In genomic region chr8:70657739-70658138, GRCm38 (mm10) we compare ENCODE assay signal across 10 mouse cellular contexts. TPM values are rescaled to one million over a fixed set of nuclear protein-coding genes. Genes with fewer than 3 reads are reported as not detected.
DNase-seq lines count a peak whose midpoint lies in the region; ATAC-seq and TF ChIP-seq lines count a peak whose summit lies in the region.
"Had no signal": no experiment of that assay in that cellular context is flagged by ENCODE, and none has a peak within 500 bp of the region (broad histone marks: within the 10 kb centered on the region; RNA-seq: fewer than 3 reads in every experiment).

No protein-coding gene starts in this region.

- H3K27ac ChIP-seq in heart, postnatal 0 days (ENCODE audit: low read depth): no peak overlapping the region
- no peak overlapping the region for H3K27ac ChIP-seq in embryonic facial prominence, embryonic 12.5 days
- no peak overlapping the region for H3K27ac ChIP-seq in intestine, embryonic 15.5 days
- peak overlapping the region; percentile 18; the same call in 1 of the 2 replicates for H3K27ac ChIP-seq in midbrain, postnatal 0 days (ENCODE audit: low read depth, low read length)

- TF ChIP-seq EP300 in heart, postnatal 0 days (IDR thresholded peaks at IDR 0.05; ENCODE audit: low read depth): no peak

- ATAC-seq in heart, postnatal 0 days (ENCODE audit: insufficient read depth, low read depth): no peak
- ATAC-seq in embryonic facial prominence, embryonic 12.5 days (ENCODE audit: insufficient number of reproducible peaks, insufficient read depth, low FRiP score, low TSS enrichment): no peak
- no peak for ATAC-seq in intestine, embryonic 15.5 days
- no peak for ATAC-seq in midbrain, postnatal 0 days (ENCODE audit: low FRiP score)

- no peaks in the 10 kb centered on the region for H3K27me3 ChIP-seq in heart, postnatal 0 days (ENCODE audit: control insufficient read depth, insufficient read depth, low read length)
- H3K27me3 ChIP-seq in embryonic facial prominence, embryonic 12.5 days: no peaks in the 10 kb centered on the region
- H3K27me3 ChIP-seq in intestine, embryonic 15.5 days (replicated peaks): no peaks in the 10 kb centered on the region
- H3K27me3 ChIP-seq in midbrain, postnatal 0 days (ENCODE audit: insufficient read depth, low read length): no peaks in the 10 kb centered on the region

- TF ChIP-seq CTCF in heart, postnatal 0 days (IDR thresholded peaks at IDR 0.05; ENCODE audit: low read depth): no peak
- TF ChIP-seq CTCF in midbrain, postnatal 0 days (IDR thresholded peaks at IDR 0.05): no peak

- peaks cover 37% of the 10 kb centered on the region for H3K36me3 ChIP-seq in heart, postnatal 0 days (replicated peaks; ENCODE audit: control insufficient read depth, insufficient read depth, low read length)
- peaks cover 32% of the 10 kb centered on the region for H3K36me3 ChIP-seq in embryonic facial prominence, embryonic 12.5 days
- peaks cover 3% of the 10 kb centered on the region; the same call in 1 of the 2 replicates for H3K36me3 ChIP-seq in intestine, embryonic 15.5 days
- H3K36me3 ChIP-seq in midbrain, postnatal 0 days (ENCODE audit: insufficient read depth, low read length): peaks cover 12% of the 10 kb centered on the region; the same call in 1 of the 2 replicates

- no peaks in the 10 kb centered on the region for H3K9me3 ChIP-seq in heart, postnatal 0 days (replicated peaks; ENCODE audit: control insufficient read depth, low read length)
- H3K9me3 ChIP-seq in embryonic facial prominence, embryonic 12.5 days: no peaks in the 10 kb centered on the region
- no peaks in the 10 kb centered on the region for H3K9me3 ChIP-seq in intestine, embryonic 15.5 days
- no peaks in the 10 kb centered on the region for H3K9me3 ChIP-seq in midbrain, postnatal 0 days (ENCODE audit: low read length)

- peaks cover 17% of the 10 kb centered on the region; the same call in 1 of the 2 replicates for H3K4me1 ChIP-seq in heart, postnatal 0 days (ENCODE audit: control insufficient read depth, insufficient read depth)
- peaks cover 19% of the 10 kb centered on the region for H3K4me1 ChIP-seq in embryonic facial prominence, embryonic 12.5 days
- peaks cover 22% of the 10 kb centered on the region for H3K4me1 ChIP-seq in intestine, embryonic 15.5 days (replicated peaks)
- H3K4me1 ChIP-seq in midbrain, postnatal 0 days (ENCODE audit: insufficient read depth, low read length): peaks cover 4% of the 10 kb centered on the region; the same call in 1 of the 2 replicates

- intact Hi-C loops in left cerebral cortex, postnatal 14 days (cut with DNase I): loop anchor here (5.0 kb wide), 1 partner anchor 45 kb away; no protein-coding TSS in a partner anchor

- DNase-seq in heart, postnatal 0 days (ENCODE audit: low spot score): no peak
- no peak for DNase-seq in heart, adult 18-20 months
- no peak for DNase-seq in midbrain, postnatal 0 days (ENCODE audit: low spot score)
- no peak for DNase-seq in left cerebral cortex, postnatal 14 days (ENCODE audit: low spot score in 2 of 2)
- DNase-seq in gastrocnemius, postnatal 10 days: no peak
- DNase-seq in frontal cortex, postnatal 25 days (ENCODE audit: low spot score in 2 of 2): no peak
- DNase-seq: layer of hippocampus, postnatal 36 days; thymus, postnatal 14 days had no signal

- 80% methylated on average over 2 of the region's 2 CpGs for WGBS in heart, postnatal 0 days
- WGBS in embryonic facial prominence, embryonic 12.5 days: 87% methylated on average over 2 of the region's 2 CpGs
- WGBS in intestine, embryonic 15.5 days: 81% methylated on average over 2 of the region's 2 CpGs
- whole genome bisulfite sequencing in midbrain, postnatal 0 days: 63% methylated on average over 2 of the region's 2 CpGs

- H3K4me2 ChIP-seq in heart, postnatal 0 days (ENCODE audit: low read depth, low read length): peak overlapping the region; percentile 73
- H3K4me2 ChIP-seq in embryonic facial prominence, embryonic 12.5 days (replicated peaks): peak overlapping the region; percentile 84; the same call in 1 of the 2 replicates
- H3K4me2 ChIP-seq in intestine, embryonic 15.5 days (replicated peaks): peak overlapping the region; percentile 94
- H3K4me2 ChIP-seq in midbrain, postnatal 0 days (ENCODE audit: low read depth, low read length, poor library complexity, severe bottlenecking): peak overlapping the region; percentile 92; the same call in 1 of the 2 replicates

- H3K4me3 ChIP-seq in heart, postnatal 0 days (ENCODE audit: low read depth, low read length): no peak overlapping the region
- H3K4me3 ChIP-seq in embryonic facial prominence, embryonic 12.5 days: no peak overlapping the region
- no peak overlapping the region for H3K4me3 ChIP-seq in intestine, embryonic 15.5 days (replicated peaks)
- no peak overlapping the region for H3K4me3 ChIP-seq in midbrain, postnatal 0 days (ENCODE audit: low read depth, low read length)

- H3K9ac ChIP-seq in heart, postnatal 0 days (replicated peaks; ENCODE audit: low read depth, low read length): no peak overlapping the region; the same call in 1 of the 2 replicates
- no peak overlapping the region for H3K9ac ChIP-seq in embryonic facial prominence, embryonic 12.5 days
- no peak overlapping the region for H3K9ac ChIP-seq in intestine, embryonic 15.5 days
- no peak overlapping the region for H3K9ac ChIP-seq in midbrain, postnatal 0 days (replicated peaks; ENCODE audit: low read length, poor library complexity, severe bottlenecking)

RNA-seq across cellular contexts. Expression of gene Pgpep1, which starts 2.4 kb away (rescaled TPM):
- 18.0 and 36.3 TPM in 2 replicates for total RNA-seq in heart, postnatal 0 days (2014; rRNA removed; ENCODE audit: low replicate concordance)
- polyA plus RNA-seq in heart, postnatal 0 days (2015; fragmentation: Nextera tagmentation; extraction: Ambion mirVana): 26.9 and 29.1 TPM in 2 replicates
- 10 to 100 TPM; 40.5 to 41.1 TPM for total RNA-seq in heart, adult 18-20 months (2021)
- 59.5 and 70.4 TPM in 2 replicates for polyA plus RNA-seq in embryonic facial prominence, embryonic 12.5 days (2016; fragmentation: Nextera tagmentation; extraction: Ambion mirVana)
- polyA plus RNA-seq in intestine, embryonic 15.5 days (2015; fragmentation: Nextera tagmentation; extraction: Ambion mirVana): 58.0 and 74.2 TPM in 2 replicates
- total RNA-seq in midbrain, postnatal 0 days (2014; rRNA removed): 40.2 and 60.6 TPM in 2 replicates
- polyA plus RNA-seq in midbrain, postnatal 0 days (2015; fragmentation: Nextera tagmentation; extraction: Ambion mirVana): 37.6 and 50.6 TPM in 2 replicates
- 10 to 100 TPM; 14.8 to 19.0 TPM for total RNA-seq in left cerebral cortex, postnatal 14 days (2021)
- 10 to 100 TPM; 22.5 to 23.4 TPM for total RNA-seq in gastrocnemius, postnatal 10 days (2021)

RNA-seq across cellular contexts. Expression of gene Lsm4, which starts 15.3 kb away (rescaled TPM):
- 438 and 495 TPM in 2 replicates for total RNA-seq in heart, postnatal 0 days (2014; rRNA removed; ENCODE audit: low replicate concordance)
- 202 and 205 TPM in 2 replicates for polyA plus RNA-seq in heart, postnatal 0 days (2015; fragmentation: Nextera tagmentation; extraction: Ambion mirVana)
- 10 to 100 TPM; 66.7 to 73.1 TPM for total RNA-seq in heart, adult 18-20 months (2021)
- polyA plus RNA-seq in embryonic facial prominence, embryonic 12.5 days (2016; fragmentation: Nextera tagmentation; extraction: Ambion mirVana): 303 and 326 TPM in 2 replicates
- 286 and 323 TPM in 2 replicates for polyA plus RNA-seq in intestine, embryonic 15.5 days (2015; fragmentation: Nextera tagmentation; extraction: Ambion mirVana)
- 140 and 312 TPM in 2 replicates for total RNA-seq in midbrain, postnatal 0 days (2014; rRNA removed)
- polyA plus RNA-seq in midbrain, postnatal 0 days (2015; fragmentation: Nextera tagmentation; extraction: Ambion mirVana): 157 and 169 TPM in 2 replicates
- total RNA-seq in left cerebral cortex, postnatal 14 days (2021): 10 to 100 TPM; 64.3 to 69.7 TPM
- 10 to 100 TPM; 82.3 to 83.0 TPM for total RNA-seq in gastrocnemius, postnatal 10 days (2021)

RNA-seq across cellular contexts. Expression of gene Gdf15, which starts 25.5 kb away (rescaled TPM):
- 0.15 and 5.4 TPM in 2 replicates for total RNA-seq in heart, postnatal 0 days (2014; rRNA removed; ENCODE audit: low replicate concordance)
- polyA plus RNA-seq in heart, postnatal 0 days (2015; fragmentation: Nextera tagmentation; extraction: Ambion mirVana): 1.4 and 1.7 TPM in 2 replicates
- total RNA-seq in heart, adult 18-20 months (2021): 1 to 10 TPM; 1.4 to 2.0 TPM
- not detected in 2 replicates for polyA plus RNA-seq in embryonic facial prominence, embryonic 12.5 days (2016; fragmentation: Nextera tagmentation; extraction: Ambion mirVana)
- polyA plus RNA-seq in intestine, embryonic 15.5 days (2015; fragmentation: Nextera tagmentation; extraction: Ambion mirVana): 2.3 and 2.9 TPM in 2 replicates
- total RNA-seq in midbrain, postnatal 0 days (2014; rRNA removed): 0.22 and 1.8 TPM in 2 replicates
- 0.26 and 0.32 TPM in 2 replicates for polyA plus RNA-seq in midbrain, postnatal 0 days (2015; fragmentation: Nextera tagmentation; extraction: Ambion mirVana)
- total RNA-seq in left cerebral cortex, postnatal 14 days (2021): not detected
- not detected for total RNA-seq in gastrocnemius, postnatal 10 days (2021)
- total RNA-seq: layer of hippocampus, postnatal 36 days had no signal

RNA-seq across cellular contexts. Expression of gene Jund, which starts 41.0 kb away (rescaled TPM):
- total RNA-seq in heart, postnatal 0 days (2014; rRNA removed; ENCODE audit: low replicate concordance): 322 and 503 TPM in 2 replicates
- 45.9 and 49.5 TPM in 2 replicates for polyA plus RNA-seq in heart, postnatal 0 days (2015; fragmentation: Nextera tagmentation; extraction: Ambion mirVana)
- total RNA-seq in heart, adult 18-20 months (2021): 100 to 1,000 TPM; 129 to 138 TPM
- 142 and 150 TPM in 2 replicates for polyA plus RNA-seq in embryonic facial prominence, embryonic 12.5 days (2016; fragmentation: Nextera tagmentation; extraction: Ambion mirVana)
- 83.7 and 88.8 TPM in 2 replicates for polyA plus RNA-seq in intestine, embryonic 15.5 days (2015; fragmentation: Nextera tagmentation; extraction: Ambion mirVana)
- 470 and 553 TPM in 2 replicates for total RNA-seq in midbrain, postnatal 0 days (2014; rRNA removed)
- 91.0 and 99.3 TPM in 2 replicates for polyA plus RNA-seq in midbrain, postnatal 0 days (2015; fragmentation: Nextera tagmentation; extraction: Ambion mirVana)
- total RNA-seq in left cerebral cortex, postnatal 14 days (2021): 100 to 1,000 TPM; 165 to 193 TPM
- total RNA-seq in gastrocnemius, postnatal 10 days (2021): 100 to 1,000 TPM in 1 of 2 experiments, 10 to 100 TPM in 1; 79.2 to 130 TPM

RNA-seq across cellular contexts. Expression of gene Lrrc25, which starts 41.8 kb away (rescaled TPM):
- 1.5 and 2.2 TPM in 2 replicates for total RNA-seq in heart, postnatal 0 days (2014; rRNA removed; ENCODE audit: low replicate concordance)
- 1.3 and 1.6 TPM in 2 replicates for polyA plus RNA-seq in heart, postnatal 0 days (2015; fragmentation: Nextera tagmentation; extraction: Ambion mirVana)
- total RNA-seq in heart, adult 18-20 months (2021): 1 to 10 TPM; 1.6 to 2.5 TPM
- polyA plus RNA-seq in embryonic facial prominence, embryonic 12.5 days (2016; fragmentation: Nextera tagmentation; extraction: Ambion mirVana): 1.1 and 1.2 TPM in 2 replicates
- 2.4 and 2.5 TPM in 2 replicates for polyA plus RNA-seq in intestine, embryonic 15.5 days (2015; fragmentation: Nextera tagmentation; extraction: Ambion mirVana)
- total RNA-seq in midbrain, postnatal 0 days (2014; rRNA removed): 1.8 and 2.2 TPM in 2 replicates
- polyA plus RNA-seq in midbrain, postnatal 0 days (2015; fragmentation: Nextera tagmentation; extraction: Ambion mirVana): 0.74 and 1.4 TPM in 2 replicates
- under 1 TPM; 0.90 to 0.97 TPM for total RNA-seq in left cerebral cortex, postnatal 14 days (2021)
- total RNA-seq in gastrocnemius, postnatal 10 days (2021): 1 to 10 TPM; 1.2 to 3.0 TPM
